ENCODE assay signal across 30 mouse cellular contexts in the genomic region with DNA sequence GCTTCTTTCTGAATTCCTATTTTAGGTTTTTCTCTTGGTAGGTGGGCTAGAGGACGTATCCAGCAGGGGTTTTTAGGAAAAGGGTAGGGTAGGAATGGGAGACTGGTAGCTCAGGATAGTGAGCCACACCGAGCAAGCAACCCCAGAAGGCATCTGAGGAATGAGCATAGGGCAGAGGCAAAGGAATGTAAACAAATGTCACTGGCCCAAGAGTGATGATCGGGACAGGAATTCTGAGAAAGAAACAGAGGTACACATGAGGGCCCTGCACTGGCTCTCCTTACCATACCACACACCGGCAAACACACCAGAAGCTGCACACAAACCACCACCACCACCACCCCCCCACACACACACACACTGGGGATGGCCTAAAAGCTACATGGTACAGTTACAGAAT.
DNase-seq lines count a peak whose midpoint lies in the region; ATAC-seq and TF ChIP-seq lines count a peak whose summit lies in the region.
"Had no signal": no experiment of that assay in that cellular context is flagged by ENCODE, and none has a peak within 500 bp of the region (broad histone marks: within the 10 kb centered on the region; RNA-seq: fewer than 3 reads in every experiment).

No protein-coding gene starts in this region.

- no peaks in the 10 kb centered on the region for H3K36me3 ChIP-seq in kidney, embryonic 16.5 days (ENCODE audit: insufficient read depth, low read length)
- no peaks in the 10 kb centered on the region for H3K36me3 ChIP-seq in lung, postnatal 0 days (ENCODE audit: insufficient read depth, low read length)
- H3K36me3 ChIP-seq in small intestine, adult 2 months (ENCODE audit: control insufficient read depth, insufficient read depth, low read length), result no peaks in the 10 kb centered on the region
- H3K36me3 ChIP-seq: embryonic facial prominence, embryonic 10.5 days; embryonic facial prominence, embryonic 15.5 days; forebrain, embryonic 12.5 days; G1E; hindbrain, embryonic 10.5 days; hindbrain, embryonic 15.5 days; midbrain, embryonic 12.5 days; neural tube, embryonic 13.5 days had no signal

- no peaks in the 10 kb centered on the region for H3K27me3 ChIP-seq in kidney, embryonic 16.5 days (ENCODE audit: insufficient read depth, low read length)
- H3K27me3 ChIP-seq in lung, postnatal 0 days (replicated peaks; ENCODE audit: insufficient read depth, low read length), result no peaks in the 10 kb centered on the region
- H3K27me3 ChIP-seq in small intestine, adult 2 months (ENCODE audit: control insufficient read depth, insufficient read depth, low read length), result no peaks in the 10 kb centered on the region
- H3K27me3 ChIP-seq: embryonic facial prominence, embryonic 15.5 days; forebrain, embryonic 12.5 days; hindbrain, embryonic 15.5 days; megakaryocyte, embryonic 14.5 days; midbrain, embryonic 12.5 days; neural tube, embryonic 13.5 days had no signal

- 0 out of 2 replicates have a peak, but pooled peaks have one; percentile 32 for ATAC-seq in kidney, embryonic 16.5 days (ENCODE audit: low FRiP score, low TSS enrichment)
- peak; percentile 67 for ATAC-seq in lung, postnatal 0 days
- ATAC-seq: forebrain, postnatal 0 days had no signal

- TF ChIP-seq POLR2A in small intestine, adult 2 months (IDR thresholded peaks at IDR 0.05; ENCODE audit: low read depth, low read length), result no peak

- no peak overlapping the region for H3K9ac ChIP-seq in kidney, embryonic 16.5 days (replicated peaks; ENCODE audit: low read length)
- H3K9ac ChIP-seq in lung, postnatal 0 days (replicated peaks; ENCODE audit: low read depth), result no peak overlapping the region
- H3K9ac ChIP-seq: embryonic facial prominence, embryonic 15.5 days; forebrain, embryonic 12.5 days; forebrain, postnatal 0 days; hindbrain, embryonic 15.5 days; liver, embryonic 14.5 days; midbrain, embryonic 12.5 days; neural tube, embryonic 13.5 days had no signal

- TF ChIP-seq CTCF in lung, postnatal 0 days (IDR thresholded peaks at IDR 0.05), result no peak
- no peak for TF ChIP-seq CTCF in small intestine, adult 2 months (IDR thresholded peaks at IDR 0.05; ENCODE audit: extremely low read depth, insufficient read length, insufficient replicate concordance, low read depth, low read length)

- no peak overlapping the region for H3K4me2 ChIP-seq in kidney, embryonic 16.5 days (replicated peaks; ENCODE audit: low read depth, low read length)
- no peak overlapping the region for H3K4me2 ChIP-seq in lung, postnatal 0 days (replicated peaks; ENCODE audit: low read depth, low read length)
- H3K4me2 ChIP-seq: embryonic facial prominence, embryonic 15.5 days; forebrain, embryonic 12.5 days; hindbrain, embryonic 15.5 days; midbrain, embryonic 12.5 days; neural tube, embryonic 13.5 days had no signal

- H3K4me1 ChIP-seq in kidney, embryonic 16.5 days (ENCODE audit: insufficient read depth, low read length), result 0 out of 2 replicates have a peak, but pooled peaks cover 5% of the 10 kb centered on the region
- no peaks in the 10 kb centered on the region; the same call in 1 of the 2 replicates for H3K4me1 ChIP-seq in lung, postnatal 0 days (ENCODE audit: insufficient read depth, low read depth, low read length)
- H3K4me1 ChIP-seq in small intestine, adult 2 months (ENCODE audit: control insufficient read depth, insufficient read depth, insufficient read length, low read length), result peaks cover 17% of the 10 kb centered on the region
- H3K4me1 ChIP-seq: embryonic facial prominence, embryonic 15.5 days had no signal

- TF ChIP-seq EP300 in lung, postnatal 0 days (IDR thresholded peaks at IDR 0.05), result peak; percentile 48

- no peak overlapping the region for H3K4me3 ChIP-seq in kidney, embryonic 16.5 days (ENCODE audit: low read length)
- no peak overlapping the region for H3K4me3 ChIP-seq in lung, postnatal 0 days (ENCODE audit: low read depth, low read length)
- no peak overlapping the region for H3K4me3 ChIP-seq in small intestine, adult 2 months (ENCODE audit: low read depth, low read length)
- H3K4me3 ChIP-seq: embryonic facial prominence, embryonic 10.5 days; embryonic facial prominence, embryonic 15.5 days; forebrain, embryonic 12.5 days; heart, embryonic 10.5 days; hindbrain, embryonic 10.5 days; hindbrain, embryonic 15.5 days; megakaryocyte, embryonic 14.5 days; midbrain, embryonic 12.5 days; neural tube, embryonic 13.5 days had no signal

- 44% methylated on average over 4 of the region's 4 CpGs for WGBS in kidney, embryonic 16.5 days
- 8% methylated on average over 4 of the region's 4 CpGs for WGBS in lung, postnatal 0 days
- WGBS in small intestine, adult 2 months, result 57% methylated on average over 4 of the region's 4 CpGs

- DNase-seq in embryo, embryonic 10 days (ENCODE audit: low spot score), result peak; percentile 58
- DNase-seq in embryo, embryonic 9.5 days (ENCODE audit: extremely low spot score), result no peak
- no peak for DNase-seq in kidney, postnatal 25 days
- peak; percentile 49 for DNase-seq in lung, postnatal 0 days (ENCODE audit: low spot score)
- no peak for DNase-seq in lung, postnatal 10 days
- DNase-seq in adrenal gland, postnatal 4 days (ENCODE audit: low spot score in 2 of 2), result no peak
- DNase-seq: adrenal gland, postnatal 25 days; cerebellum, adult 18-20 months; cerebellum, postnatal 10 days; forebrain, postnatal 0 days; gastrocnemius, postnatal 14 days; kidney, adult 9 months; kidney, postnatal 4 days; liver; lung, adult 2 months; right cerebral cortex, postnatal 4 days; thymus, postnatal 14 days had no signal

- no peak overlapping the region for H3K27ac ChIP-seq in kidney, embryonic 16.5 days (ENCODE audit: low read length)
- H3K27ac ChIP-seq in lung, postnatal 0 days (ENCODE audit: low read length), result no peak overlapping the region
- H3K27ac ChIP-seq in small intestine, adult 2 months (ENCODE audit: insufficient read depth, low read depth, low read length), result peak overlapping the region; percentile 25; the same call in 1 of the 2 replicates
- H3K27ac ChIP-seq: embryonic facial prominence, embryonic 10.5 days; embryonic facial prominence, embryonic 15.5 days; forebrain, embryonic 12.5 days; heart, embryonic 10.5 days; hindbrain, embryonic 10.5 days; hindbrain, embryonic 15.5 days; liver, embryonic 14.5 days; midbrain, embryonic 12.5 days; neural tube, embryonic 13.5 days had no signal

- H3K9me3 ChIP-seq in kidney, embryonic 16.5 days (ENCODE audit: low read length), result peaks cover 6% of the 10 kb centered on the region
- H3K9me3 ChIP-seq in lung, postnatal 0 days (ENCODE audit: low read length), result no peaks in the 10 kb centered on the region
- H3K9me3 ChIP-seq: embryonic facial prominence, embryonic 15.5 days; forebrain, embryonic 12.5 days; G1E; heart, embryonic 10.5 days; hindbrain, embryonic 10.5 days; hindbrain, embryonic 15.5 days; midbrain, embryonic 12.5 days; neural tube, embryonic 13.5 days had no signal

Comparison
In these comparisons a context has a peak if more than half of its experiments do, and no peak if none do; other contexts are left out.
1. DNase-seq: peak in embryo, embryonic 10 days (single experiment) and lung, postnatal 0 days (single experiment); none in embryo, embryonic 9.5 days (single experiment), kidney, postnatal 25 days (0 of 2), lung, postnatal 10 days (single experiment) and adrenal gland, postnatal 4 days (0 of 2).